Mouse (Mus musculus) E14TG2a.4 (cell line): Measurements from ENCODE around the gene Rere.
"Not testable (repeated sequence)": the region's sequence is repeated elsewhere in the genome, so short reads cannot be mapped to it uniquely, and the experiment has no call there.

ENCODE experiments used
- H3K27me3 ChIP-seq: 2 replicates; pipeline ENCODE4 v1.6.1; 2014; ENCODE audit warnings: low read length, control low read depth; ENCODE audit not compliant: insufficient read depth
- H3K36me3 ChIP-seq: 2 replicates; pipeline ENCODE4 v1.6.1; 2014; ENCODE audit warnings: low read length, control low read depth; ENCODE audit not compliant: insufficient read depth
- H3K4me1 ChIP-seq: replicated peaks from 2 replicates; pipeline ENCODE4 v1.6.1; 2014; ENCODE audit warnings: low read depth, low read length, control low read depth
- H3K4me3 ChIP-seq: replicated peaks from 2 replicates; pipeline ENCODE4 v1.5.1; 2014; ENCODE audit warnings: mild to moderate bottlenecking, low read length
- H3K9me3 ChIP-seq: 2 replicates; pipeline ENCODE4 v1.6.1; 2014; ENCODE audit warnings: low read length, control low read depth
- CTCF ChIP-seq: conservative IDR thresholded peaks from 2 replicates; pipeline ENCODE4 v1.5.1; 2014; ENCODE audit warnings: low read length
- NANOG ChIP-seq: IDR thresholded peaks from 2 replicates; pipeline ENCODE4 v1.6.1; 2014; ENCODE audit warnings: borderline replicate concordance, low read length, mixed read lengths
- POU5F1 ChIP-seq: IDR thresholded peaks from 2 replicates; pipeline ENCODE4 v1.6.1; 2014; ENCODE audit warnings: low read length, borderline replicate concordance

The Rere gene

GRCm38 (mm10) chr4:150544652-150545258, 263.3 kb downstream of the Rere start:
- Histone ChIP-seq H3K4me1 (peaks cover 41% of the 10 kb centered on the region), H3K9me3 (no peaks in the 10 kb centered on the region), H3K27me3 (no peaks in the 10 kb centered on the region), H3K4me3 (no peak overlapping the region), H3K36me3 (peaks cover 26% of the 10 kb centered on the region)
- TF ChIP-seq CTCF, result no peak
- no peak for TF ChIP-seq NANOG
- TF ChIP-seq POU5F1, result no peak

GRCm38 (mm10) chr4:150545775-150546174, 264.3 kb downstream of the Rere start:
- Histone ChIP-seq H3K27me3 (no peaks in the 10 kb centered on the region), H3K9me3 (no peaks in the 10 kb centered on the region), H3K36me3 (peaks cover 32% of the 10 kb centered on the region), H3K4me3 (no peak overlapping the region), H3K4me1 (peaks cover 31% of the 10 kb centered on the region)
- no peak for TF ChIP-seq NANOG

- H3K27me3 ChIP-seq, H3K4me3 ChIP-seq, H3K9me3 ChIP-seq: not testable (repeated sequence)
- Histone ChIP-seq H3K36me3 (peaks cover 34% of the 10 kb centered on the region), H3K4me1 (peaks cover 29% of the 10 kb centered on the region)
These were observed 264.9 kb downstream of the Rere start for GRCm38 (mm10) chr4:150546296-150546695.

GRCm38 (mm10) chr4:150549393-150549792, 267.9 kb downstream of the Rere start:
- no peak for TF ChIP-seq CTCF
- no peak for TF ChIP-seq POU5F1
- TF ChIP-seq NANOG, result no peak
- H3K27me3 ChIP-seq, result no peaks in the 10 kb centered on the region
- H3K4me1 ChIP-seq, result peaks cover 18% of the 10 kb centered on the region
- H3K9me3 ChIP-seq, result no peaks in the 10 kb centered on the region
- H3K4me3 ChIP-seq, result no peak overlapping the region
- peaks cover 43% of the 10 kb centered on the region for H3K36me3 ChIP-seq

GRCm38 (mm10) chr4:150549989-150550716, 268.7 kb downstream of the Rere start:
- H3K4me3 ChIP-seq, result no peak overlapping the region
- TF ChIP-seq CTCF (no peak), POU5F1 (no peak), NANOG (no peak)

GRCm38 (mm10) chr4:150551390-150551789, 269.9 kb downstream of the Rere start:
- peaks cover 3% of the 10 kb centered on the region; the same call in 1 of the 2 replicates for H3K4me1 ChIP-seq
- no peaks in the 10 kb centered on the region for H3K9me3 ChIP-seq
- peaks cover 40% of the 10 kb centered on the region for H3K36me3 ChIP-seq
- H3K4me3 ChIP-seq, result no peak overlapping the region
- no peaks in the 10 kb centered on the region for H3K27me3 ChIP-seq
- no peak for TF ChIP-seq POU5F1
- TF ChIP-seq CTCF, result no peak
- no peak for TF ChIP-seq NANOG

More at GRCm38 (mm10) chr4:150549989-150550716, 268.7 kb downstream of the Rere start:
- Histone ChIP-seq H3K27me3 (no peaks in the 10 kb centered on the region), H3K4me1 (peaks cover 11% of the 10 kb centered on the region), H3K36me3 (peaks cover 46% of the 10 kb centered on the region), H3K9me3 (no peaks in the 10 kb centered on the region)

GRCm38 (mm10) chr4:150552751-150553600, 271.5 kb downstream of the Rere start:
- TF ChIP-seq NANOG (no peak), POU5F1 (no peak), CTCF (no peak)
- Histone ChIP-seq H3K9me3 (no peaks in the 10 kb centered on the region), H3K27me3 (no peaks in the 10 kb centered on the region), H3K4me1 (peaks cover 11% of the 10 kb centered on the region), H3K4me3 (no peak overlapping the region), H3K36me3 (peaks cover 34% of the 10 kb centered on the region)

GRCm38 (mm10) chr4:150555783-150556182, 274.3 kb downstream of the Rere start:
- Histone ChIP-seq H3K4me3 (no peak overlapping the region), H3K27me3 (no peaks in the 10 kb centered on the region), H3K9me3 (no peaks in the 10 kb centered on the region), H3K36me3 (peaks cover 17% of the 10 kb centered on the region), H3K4me1 (peaks cover 13% of the 10 kb centered on the region)
- TF ChIP-seq CTCF, result peak; percentile 25; the same call in 1 of the 2 replicates
- no peak for TF ChIP-seq NANOG
- TF ChIP-seq POU5F1, result no peak
